Mouse (Mus musculus): ENCODE results near the gene Abcb8. TPM values are rescaled to one million over a fixed set of nuclear protein-coding genes. Genes with fewer than 3 reads are reported as not detected.

The Abcb8 gene
- polyA plus RNA-seq (2015; fragmentation: Nextera tagmentation; extraction: Ambion mirVana): 42.1 and 44.6 TPM in 2 replicates

DNA sequence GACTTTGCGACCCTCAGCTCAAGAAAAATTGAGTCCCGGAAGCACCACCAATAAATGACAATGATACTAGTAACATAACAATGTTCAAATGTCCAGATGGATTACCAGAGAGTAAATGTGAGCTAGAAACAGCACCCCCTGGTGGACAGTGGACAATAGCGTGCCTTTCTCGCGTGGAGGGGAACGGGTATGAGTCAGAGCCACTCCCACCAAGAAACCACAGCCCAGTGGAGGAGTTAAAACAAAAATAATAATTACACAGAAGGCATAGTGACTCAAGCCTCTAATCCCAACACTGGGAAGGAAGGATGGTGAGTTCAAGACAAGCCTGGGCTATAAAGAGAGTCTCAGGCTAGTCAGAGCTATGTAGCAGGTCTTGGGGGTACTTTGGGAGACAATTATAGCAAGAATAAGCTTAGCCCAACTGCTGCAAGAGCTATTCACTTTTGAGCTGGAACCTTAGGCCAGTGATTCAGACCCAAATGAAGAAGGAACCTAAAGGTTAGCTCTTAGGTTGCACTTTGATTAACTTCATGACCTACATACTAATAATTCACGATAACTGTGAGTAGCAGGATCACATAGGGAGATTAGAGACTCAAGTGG is at the start of gene Abcb8:
TSS of gene Abcb8 (plus strand) at position 272 of the 606 bp plus-strand sequence.
- H3K4me2 ChIP-seq (replicated peaks): peak within 1 kb of the TSS; percentile 60
- WGBS: 24% methylated on average over 7 of the region's 7 CpGs
- H3K4me1 ChIP-seq: peaks cover 10% of the 10 kb centered on the region
- peak within 1 kb of the TSS; percentile 7; the same call in 1 of the 2 replicates for H3K27ac ChIP-seq
- ATAC-seq (ENCODE audit: low FRiP score, low read depth): no peak
- H3K36me3 ChIP-seq: peaks cover 4% of the 10 kb centered on the region
- peaks cover 7% of the 10 kb centered on the region; the same call in 1 of the 2 replicates for H3K27me3 ChIP-seq
- H3K4me3 ChIP-seq: peak within 1 kb of the TSS; percentile 57
- H3K9me3 ChIP-seq: no peaks in the 10 kb centered on the region
- peak within 1 kb of the TSS; percentile 59 for H3K9ac ChIP-seq

DNA sequence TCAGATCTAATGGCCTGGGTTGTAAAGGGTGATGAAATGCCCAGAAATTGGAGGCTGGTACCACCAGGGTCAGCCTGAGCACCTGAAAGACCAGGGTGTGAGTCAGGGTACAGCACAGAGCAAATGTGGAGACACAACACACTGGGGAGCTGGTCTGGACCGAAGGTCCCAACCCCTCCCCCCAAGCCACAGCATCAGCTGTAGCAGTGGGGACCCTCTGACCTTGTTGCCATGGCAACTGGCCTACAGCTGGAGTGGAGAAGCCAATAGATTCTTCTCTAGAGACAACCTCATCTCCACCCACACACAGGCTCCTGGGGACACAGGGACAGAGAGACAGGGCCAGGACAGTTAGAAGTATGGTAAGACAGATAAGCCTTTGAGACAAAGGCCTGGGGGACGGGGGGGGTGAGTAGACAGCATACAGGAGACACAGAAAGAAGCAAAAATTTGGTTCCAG is 49.5 kb upstream of the Abcb8 start:
- Histone ChIP-seq H3K36me3 (no peaks in the 10 kb centered on the region), H3K4me2 (replicated peaks) (no peak overlapping the region), H3K27ac (no peak overlapping the region), H3K9me3 (no peaks in the 10 kb centered on the region), H3K9ac (no peak overlapping the region), H3K27me3 (peaks cover 45% of the 10 kb centered on the region), H3K4me1 (peaks cover 24% of the 10 kb centered on the region), H3K4me3 (no peak overlapping the region)
- 17% methylated on average over 2 of the region's 2 CpGs for WGBS
- no peak for ATAC-seq (ENCODE audit: low FRiP score, low read depth)

DNA sequence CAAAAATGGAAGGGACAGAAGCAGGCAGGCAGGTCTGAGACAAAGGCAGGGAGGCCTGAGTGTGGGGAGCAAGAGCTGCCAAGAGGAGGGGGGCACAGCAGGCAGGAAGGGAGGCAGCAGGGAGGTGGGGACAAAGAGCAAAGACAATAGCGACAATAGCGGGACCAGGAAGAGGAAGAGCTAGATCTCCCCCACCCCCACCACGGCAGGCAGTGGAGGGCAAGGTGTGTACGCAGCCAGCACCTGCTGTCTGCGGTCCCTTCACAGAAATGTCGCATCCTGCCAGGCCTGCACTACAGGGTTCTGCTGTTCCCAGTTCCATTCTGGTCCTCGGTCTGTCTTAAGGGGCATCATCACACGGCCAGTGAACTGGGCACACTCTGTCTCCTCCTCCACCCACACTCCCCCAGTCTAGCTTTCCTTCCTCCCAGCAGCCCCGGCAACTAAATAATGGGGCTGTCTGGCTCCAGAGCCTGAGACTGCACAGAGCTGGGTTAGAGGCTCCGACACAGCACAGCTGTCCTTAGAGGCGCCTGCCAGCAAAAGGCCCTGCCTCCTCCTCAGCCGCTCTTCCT is 48.9 kb upstream of the Abcb8 start:
- no peaks in the 10 kb centered on the region for H3K36me3 ChIP-seq
- no peak for ATAC-seq (ENCODE audit: low FRiP score, low read depth)
- no peak overlapping the region for H3K9ac ChIP-seq
- peaks cover 29% of the 10 kb centered on the region for H3K4me1 ChIP-seq
- 23% methylated on average over 12 of the region's 12 CpGs for WGBS
- H3K4me3 ChIP-seq: no peak overlapping the region
- H3K9me3 ChIP-seq: no peaks in the 10 kb centered on the region
- H3K27me3 ChIP-seq: peaks cover 51% of the 10 kb centered on the region
- no peak overlapping the region for H3K4me2 ChIP-seq (replicated peaks)
- no peak overlapping the region for H3K27ac ChIP-seq

DNA sequence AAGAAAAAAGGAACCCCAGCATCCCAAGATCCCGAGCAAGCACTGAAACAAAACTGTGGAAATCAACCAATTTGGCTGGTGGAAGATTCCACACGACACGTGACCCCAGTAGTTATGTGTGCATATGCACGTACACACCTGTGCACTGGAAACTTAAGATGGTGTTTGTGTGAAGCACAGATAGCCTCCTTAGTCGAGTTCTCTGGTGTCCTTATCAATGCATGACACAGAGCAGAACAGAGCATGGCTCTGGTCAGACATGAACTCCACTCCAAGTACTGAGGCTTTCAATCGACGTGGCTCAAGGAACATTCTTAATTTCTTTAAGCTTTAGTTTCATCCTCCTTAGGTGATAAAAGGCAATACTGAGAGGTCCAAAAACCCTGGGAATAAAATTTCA is 47.1 kb upstream of the Abcb8 start:
- no peaks in the 10 kb centered on the region for H3K36me3 ChIP-seq
- no peak for ATAC-seq (ENCODE audit: low FRiP score, low read depth)
- H3K4me1 ChIP-seq: peaks cover 37% of the 10 kb centered on the region
- peaks cover 68% of the 10 kb centered on the region for H3K27me3 ChIP-seq
- 85% methylated on average over 7 of the region's 7 CpGs for WGBS
- H3K4me3 ChIP-seq: no peak overlapping the region
- no peak overlapping the region for H3K9ac ChIP-seq
- no peaks in the 10 kb centered on the region for H3K9me3 ChIP-seq
- no peak overlapping the region for H3K4me2 ChIP-seq (replicated peaks)
- no peak overlapping the region for H3K27ac ChIP-seq

DNA sequence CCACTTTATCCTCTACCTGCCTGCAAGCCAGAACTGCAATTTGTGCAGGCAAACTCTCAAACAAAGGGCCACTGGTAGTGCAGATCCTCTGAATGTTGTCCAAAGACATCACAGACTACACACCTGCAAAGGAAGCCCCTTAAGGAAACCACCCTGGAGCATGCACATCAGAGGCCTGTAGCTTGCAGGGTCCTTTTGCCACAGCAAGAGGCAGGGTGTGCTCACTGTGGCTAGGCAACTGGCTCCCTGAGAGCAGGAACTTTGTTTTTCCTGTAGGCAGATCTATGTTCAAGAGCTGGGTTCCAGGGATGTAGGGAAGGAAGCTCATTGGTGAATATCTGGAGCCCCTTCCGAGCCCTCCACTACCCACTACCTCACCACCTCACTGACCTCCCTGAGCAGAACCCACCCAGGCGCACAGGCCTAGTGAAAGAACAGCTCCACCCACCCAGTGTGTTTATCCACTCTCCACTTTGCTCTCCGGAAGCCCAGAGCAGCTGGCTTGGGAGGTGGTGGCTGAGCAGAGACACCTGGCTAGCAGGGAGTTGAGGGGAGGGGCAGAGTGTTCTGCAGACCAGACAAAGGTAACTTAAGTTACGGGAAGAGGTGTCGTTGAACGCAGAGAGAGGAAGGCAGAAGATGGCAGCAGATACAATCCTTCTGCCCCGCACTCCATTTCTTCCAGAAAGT is 46.1 kb upstream of the Abcb8 start:
- Histone ChIP-seq H3K9me3 (no peaks in the 10 kb centered on the region), H3K27me3 (peaks cover 70% of the 10 kb centered on the region), H3K4me1 (peaks cover 44% of the 10 kb centered on the region), H3K27ac (no peak overlapping the region), H3K4me2 (replicated peaks) (peak overlapping the region; percentile 79; the same call in 1 of the 2 replicates), H3K4me3 (no peak overlapping the region), H3K9ac (no peak overlapping the region), H3K36me3 (no peaks in the 10 kb centered on the region)
- ATAC-seq (ENCODE audit: low FRiP score, low read depth): no peak
- WGBS: 35% methylated on average over 7 of the region's 7 CpGs

DNA sequence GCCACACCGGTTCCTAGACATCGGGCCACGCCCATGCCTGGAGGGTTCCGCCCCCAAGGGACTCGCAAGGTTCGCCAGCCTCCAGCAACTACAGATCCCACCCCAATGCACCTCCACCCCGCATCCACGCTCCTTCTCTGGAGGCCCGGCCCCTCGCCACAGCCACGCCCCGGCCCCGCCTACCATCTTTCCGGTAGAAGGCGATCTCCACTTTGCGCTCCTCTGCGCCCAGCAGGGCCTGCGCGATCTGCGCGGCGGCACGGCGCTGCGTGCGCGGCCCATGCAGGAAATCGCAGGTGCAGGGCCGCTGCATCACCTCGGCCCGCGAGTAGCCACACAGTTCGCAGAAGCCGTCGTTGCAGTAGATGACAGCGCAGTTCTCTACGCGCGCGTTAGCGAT is 45.3 kb upstream of the Abcb8 start:
- no peaks in the 10 kb centered on the region for H3K36me3 ChIP-seq
- no peak for ATAC-seq (ENCODE audit: low FRiP score, low read depth)
- H3K9me3 ChIP-seq: no peaks in the 10 kb centered on the region
- peaks cover 52% of the 10 kb centered on the region for H3K4me1 ChIP-seq
- H3K4me3 ChIP-seq: peak overlapping the region; percentile 45
- H3K27ac ChIP-seq: no peak overlapping the region
- H3K27me3 ChIP-seq: peaks cover 78% of the 10 kb centered on the region
- peak overlapping the region; percentile 79 for H3K4me2 ChIP-seq (replicated peaks)
- 0% methylated on average over 34 of the region's 41 CpGs for WGBS
- peak overlapping the region; percentile 15 for H3K9ac ChIP-seq

DNA sequence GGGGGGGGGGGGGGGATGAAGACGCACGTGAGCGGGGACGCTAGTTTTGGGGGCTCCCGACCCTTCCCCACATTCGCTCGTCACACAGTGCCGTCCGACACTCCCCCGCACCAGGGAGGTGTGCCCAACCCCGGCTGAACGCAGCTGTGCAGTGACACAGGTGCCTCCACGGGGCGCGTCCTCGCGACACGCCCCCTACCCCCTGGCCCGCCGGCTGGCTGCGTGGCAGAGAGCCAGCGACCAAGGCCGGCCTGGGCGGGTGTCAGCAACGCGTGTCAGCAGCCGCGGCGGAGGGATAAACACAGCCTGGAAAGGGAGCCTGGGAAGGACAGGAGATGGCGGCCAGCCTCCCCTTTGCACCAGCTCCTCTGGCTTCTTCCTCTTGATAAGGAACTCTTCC is 44.9 kb upstream of the Abcb8 start:
- Histone ChIP-seq H3K9me3 (no peaks in the 10 kb centered on the region), H3K9ac (peak overlapping the region; percentile 15), H3K27ac (no peak overlapping the region), H3K4me3 (peak overlapping the region; percentile 45), H3K4me2 (replicated peaks) (peak overlapping the region; percentile 79), H3K36me3 (no peaks in the 10 kb centered on the region), H3K27me3 (peaks cover 81% of the 10 kb centered on the region), H3K4me1 (peaks cover 53% of the 10 kb centered on the region)
- WGBS: under 1% methylated on average over 24 of the region's 30 CpGs
- no peak for ATAC-seq (ENCODE audit: low FRiP score, low read depth)

DNA sequence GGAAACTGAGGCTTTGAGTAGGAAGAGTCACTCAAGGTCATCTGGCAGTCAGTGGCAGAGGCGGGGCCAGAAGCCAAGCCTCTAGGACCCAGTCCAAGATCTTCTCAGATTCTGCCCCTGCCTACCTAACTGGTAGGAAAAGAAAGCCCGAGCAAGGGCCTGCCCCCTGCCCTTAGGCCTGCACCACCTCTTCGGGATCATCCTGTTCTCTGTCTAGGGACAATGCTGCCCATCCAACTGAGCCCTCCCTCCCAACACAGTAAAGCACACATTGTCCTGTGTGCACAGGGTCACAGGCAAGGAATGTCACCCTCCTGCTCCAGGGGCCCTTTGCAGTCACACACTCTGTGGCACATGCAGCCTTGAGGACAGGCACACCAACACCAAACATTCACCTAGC is 43.4 kb upstream of the Abcb8 start:
- H3K36me3 ChIP-seq: no peaks in the 10 kb centered on the region
- H3K4me1 ChIP-seq: peaks cover 43% of the 10 kb centered on the region
- H3K27me3 ChIP-seq: peaks cover 85% of the 10 kb centered on the region
- WGBS: 75% methylated on average over 3 of the region's 3 CpGs
- H3K4me3 ChIP-seq: peak overlapping the region; percentile 66; the same call in 1 of the 2 replicates
- no peak overlapping the region for H3K9ac ChIP-seq
- H3K4me2 ChIP-seq (replicated peaks): peak overlapping the region; percentile 98
- H3K9me3 ChIP-seq: no peaks in the 10 kb centered on the region
- ATAC-seq (ENCODE audit: low FRiP score, low read depth): no peak
- H3K27ac ChIP-seq: no peak overlapping the region

DNA sequence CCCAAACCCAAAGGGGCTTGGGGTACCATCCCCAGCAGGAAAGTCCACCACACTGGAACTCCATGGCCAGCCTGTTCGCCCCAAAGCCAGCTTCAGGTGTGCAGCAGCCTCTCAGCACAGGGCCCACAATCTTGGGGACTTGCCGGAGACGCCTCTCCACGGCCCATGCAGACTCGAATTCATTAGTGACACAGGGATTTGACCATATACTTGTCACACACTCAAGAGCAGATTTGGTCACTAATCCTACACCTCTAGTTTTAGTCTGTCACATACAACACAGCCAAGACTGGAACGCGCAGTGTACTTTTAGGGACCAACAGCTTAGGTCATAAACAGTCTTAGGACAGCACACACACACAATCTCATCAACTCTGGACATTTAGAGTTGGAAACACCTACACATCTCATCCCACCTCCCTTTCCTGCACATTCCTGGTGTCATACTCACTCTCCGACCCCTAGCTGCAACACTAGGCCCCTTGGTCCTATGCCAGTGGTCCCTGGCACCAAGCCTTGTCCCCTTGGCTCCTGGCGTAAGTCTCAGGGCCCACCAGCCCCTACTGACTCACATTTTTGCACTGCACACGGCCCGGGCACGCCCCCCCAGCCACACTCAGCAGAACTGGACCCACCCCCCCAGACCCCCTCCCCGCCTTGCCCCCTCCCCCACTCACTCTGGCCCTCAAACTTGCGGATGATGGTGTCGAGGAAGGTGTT is 42.8 kb upstream of the Abcb8 start:
- Histone ChIP-seq H3K4me2 (replicated peaks) (peak overlapping the region; percentile 98), H3K36me3 (no peaks in the 10 kb centered on the region), H3K4me1 (peaks cover 43% of the 10 kb centered on the region), H3K4me3 (peak overlapping the region; percentile 66), H3K9me3 (no peaks in the 10 kb centered on the region), H3K27ac (no peak overlapping the region), H3K9ac (peak overlapping the region; percentile 70), H3K27me3 (peaks cover 80% of the 10 kb centered on the region)
- 36% methylated on average over 15 of the region's 15 CpGs for WGBS
- no peak for ATAC-seq (ENCODE audit: low FRiP score, low read depth)

DNA sequence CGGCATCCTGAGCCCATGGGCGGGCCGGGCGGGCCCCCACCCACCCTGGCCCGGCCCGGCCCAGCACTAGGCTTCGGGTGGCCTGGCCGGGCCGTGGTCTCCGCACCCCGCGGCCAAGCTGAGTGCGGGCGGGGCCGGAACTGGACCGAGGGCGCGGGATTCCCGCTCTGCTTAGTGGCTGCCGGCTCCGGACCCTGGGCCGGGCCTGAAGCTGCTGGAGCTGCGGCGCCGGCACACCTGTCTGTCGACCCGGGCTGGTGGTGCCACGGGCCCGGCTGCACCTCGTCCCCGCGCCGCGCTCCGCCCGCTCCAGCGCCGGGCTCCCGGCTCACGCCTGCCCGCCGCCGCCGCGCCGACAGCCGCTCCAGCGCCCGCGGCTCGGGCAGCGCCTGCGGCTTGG is 42.2 kb upstream of the Abcb8 start, which contains the start of gene Kcnh2:
TSS of gene Kcnh2 (minus strand) at position 327 of the 400 bp plus-strand sequence.
- 0% methylated on average over 49 of the region's 53 CpGs for whole genome bisulfite sequencing
- H3K27ac ChIP-seq: peak within 1 kb of the TSS; percentile 63

DNA sequence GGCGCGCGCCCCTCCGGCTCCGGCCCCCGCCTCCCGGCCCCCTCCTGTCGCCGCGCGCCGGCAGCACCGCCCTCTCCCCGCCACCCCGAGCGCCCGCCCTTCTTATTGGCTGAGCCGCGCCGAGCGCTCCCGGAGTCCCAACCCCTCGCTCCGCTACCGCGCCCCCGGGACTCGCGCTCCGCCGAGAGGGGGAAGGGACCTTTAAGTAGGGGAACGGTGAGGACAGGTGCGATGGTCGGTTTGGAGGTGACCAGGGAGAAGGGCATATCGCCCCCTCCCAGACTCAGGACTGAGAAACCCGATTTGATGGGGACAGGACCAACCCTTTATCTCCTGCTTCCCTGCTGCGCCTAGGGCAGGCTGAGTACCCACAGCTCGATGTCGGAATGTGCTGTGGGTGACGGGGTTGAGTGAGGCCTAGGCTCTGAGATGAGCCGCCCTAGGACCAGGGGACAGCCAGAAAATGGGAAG is 41.7 kb upstream of the Abcb8 start:
- ATAC-seq (ENCODE audit: low FRiP score, low read depth): peak; percentile 79
- Histone ChIP-seq H3K36me3 (no peaks in the 10 kb centered on the region), H3K4me2 (replicated peaks) (peak overlapping the region; percentile 98), H3K9ac (peak overlapping the region; percentile 70; the same call in 1 of the 2 replicates), H3K27ac (peak overlapping the region; percentile 63; the same call in 1 of the 2 replicates), H3K27me3 (peaks cover 69% of the 10 kb centered on the region), H3K4me3 (peak overlapping the region; percentile 66), H3K9me3 (no peaks in the 10 kb centered on the region), H3K4me1 (peaks cover 43% of the 10 kb centered on the region)
- under 1% methylated on average over 41 of the region's 41 CpGs for WGBS

More for the DNA sequence above, 42.2 kb upstream of the Abcb8 start, which contains the start of gene Kcnh2:
- peak within 1 kb of the TSS; percentile 70 for H3K9ac ChIP-seq
- ATAC-seq (ENCODE audit: low FRiP score, low read depth): peak; percentile 41
- H3K4me3 ChIP-seq: peak within 1 kb of the TSS; percentile 66
- H3K4me1 ChIP-seq: peaks cover 43% of the 10 kb centered on the region
- peaks cover 74% of the 10 kb centered on the region for H3K27me3 ChIP-seq
- no peaks in the 10 kb centered on the region for H3K36me3 ChIP-seq
- peak within 1 kb of the TSS; percentile 98 for H3K4me2 ChIP-seq (replicated peaks)
- no peaks in the 10 kb centered on the region for H3K9me3 ChIP-seq

Data from limb, embryonic 13.5 days (tissue).